Mouse (Mus musculus): ENCODE measurements at regions not wholly inside any gene's neighbourhood (a gene's known extent, or its start where the extent isn't known, plus 50 kb on each side); places are given as distances from the start of the nearest gene placed in this dataset.
A peak's percentile ranks its signal among the peaks of the same experiment; 100 is the strongest.

GRCm38 (mm10) chr4:64432097-64432496 lies 385.3 kb upstream of the Tnc start:
- DNase-seq (ENCODE audit: low read depth, low spot score) = no peak

DNA sequence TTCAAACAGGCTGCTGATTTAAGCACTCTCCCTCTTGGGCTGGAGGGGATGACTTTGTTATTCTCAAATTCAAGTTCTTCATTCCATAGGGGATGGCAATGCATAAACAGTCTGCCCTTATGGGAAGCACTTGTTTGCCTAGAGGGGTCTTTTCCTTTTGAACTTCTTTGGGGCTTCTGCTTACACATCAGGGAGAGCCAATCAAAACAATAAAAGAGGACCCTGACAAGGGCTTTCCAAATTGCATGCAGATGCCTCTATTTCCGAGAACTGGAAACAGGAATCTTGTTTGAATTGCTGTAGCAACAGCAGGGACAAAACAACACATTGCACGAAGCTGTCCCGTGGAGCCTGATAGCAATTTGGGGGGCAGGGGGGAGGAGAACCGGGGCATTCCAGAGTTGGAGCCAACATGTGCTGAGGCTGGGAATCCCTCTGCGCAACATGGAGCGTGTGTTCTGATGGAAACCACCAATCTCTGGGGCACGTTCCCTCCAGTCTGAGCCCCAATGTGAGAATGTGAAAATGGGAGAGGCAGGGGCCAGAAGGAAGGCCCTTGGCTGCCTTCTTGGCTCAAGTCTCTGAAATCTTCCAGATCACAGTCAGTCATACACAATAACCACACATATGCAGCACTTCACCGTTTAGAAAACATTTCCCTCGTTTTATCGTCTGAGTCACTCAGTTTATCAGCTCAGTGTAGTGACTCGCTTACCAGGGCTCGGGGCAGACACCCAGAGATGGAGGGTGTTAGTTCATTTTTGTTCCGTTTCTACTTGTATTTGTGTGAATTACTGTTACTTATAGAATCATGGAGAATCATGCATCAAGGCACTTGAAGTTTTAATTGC lies 391.2 kb upstream of the Tnc start:
- DNase-seq (ENCODE audit: low read depth, low spot score) = no peak

DNA sequence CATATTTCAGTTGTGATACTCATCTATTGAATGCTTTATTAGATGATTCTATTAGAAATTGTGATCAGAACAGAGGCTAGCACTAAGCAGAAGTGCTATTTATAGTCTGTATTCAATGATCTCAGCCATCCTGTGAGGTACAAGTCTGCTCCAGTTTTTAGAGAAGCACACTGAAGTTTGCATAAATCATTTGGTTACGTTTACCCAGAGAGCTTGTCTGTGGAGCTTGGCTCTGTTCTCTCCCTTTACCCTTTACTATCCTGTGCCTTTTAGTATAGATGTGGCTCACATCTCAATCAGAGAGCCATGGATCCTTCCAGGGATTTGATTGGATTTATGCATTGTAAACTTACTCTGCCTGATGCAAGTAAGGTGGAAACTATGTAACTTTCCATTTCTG lies 404.6 kb upstream of the Tnc start:
- DNase-seq (ENCODE audit: low read depth, low spot score) = no peak

DNA sequence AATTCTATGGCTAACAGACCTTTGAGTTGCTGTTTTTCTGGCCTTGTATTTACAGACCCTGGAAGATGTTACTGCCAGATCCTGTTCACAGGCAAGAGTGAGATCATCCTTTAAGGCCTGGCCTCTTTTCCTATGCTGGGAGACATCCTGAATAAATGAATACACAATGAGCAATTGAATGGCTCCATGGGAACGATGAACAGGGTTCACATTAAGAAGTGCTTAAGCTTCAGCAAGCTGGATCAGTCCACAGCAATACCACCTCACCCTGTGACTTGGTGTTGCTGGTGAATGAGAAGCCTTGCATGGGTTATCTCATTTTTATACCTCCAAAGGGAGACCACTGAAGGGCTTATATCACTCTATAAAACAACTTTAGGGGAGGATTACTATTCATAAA lies 405.1 kb upstream of the Tnc start:
- no peak for DNase-seq (ENCODE audit: low read depth, low spot score)

DNA sequence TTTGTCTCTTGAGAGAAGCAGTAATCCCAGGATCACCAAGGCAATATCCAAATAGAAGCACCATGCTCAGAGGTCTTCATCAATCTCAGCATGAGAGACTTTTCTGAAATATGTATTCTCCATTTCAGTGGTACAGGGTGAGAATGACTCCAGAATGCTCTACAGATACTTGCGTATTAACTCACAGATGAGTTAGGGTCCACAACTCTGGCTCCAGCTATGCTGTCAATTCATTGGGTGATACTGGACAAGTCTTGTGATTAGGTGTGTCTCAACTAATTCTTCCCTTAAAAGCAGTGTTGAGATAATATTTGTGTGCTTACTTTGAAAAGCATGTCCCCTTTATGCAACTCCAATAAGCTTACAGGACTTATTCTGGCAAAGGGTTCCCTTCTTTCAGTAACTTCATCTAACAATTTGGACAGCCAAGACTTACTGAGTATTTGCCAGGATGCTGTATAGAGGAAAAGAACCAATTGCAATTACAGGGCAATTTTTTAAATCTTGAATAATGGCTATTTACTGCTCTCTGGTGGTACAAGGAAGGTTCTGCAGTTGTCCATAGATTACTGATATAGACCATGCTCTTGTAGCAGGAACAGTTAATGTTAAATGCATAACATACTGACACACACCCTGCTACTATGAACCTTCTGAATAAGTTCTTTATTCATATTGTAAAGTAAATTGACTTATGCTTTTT lies 445.6 kb upstream of the Tnc start:
- no peak for DNase-seq (ENCODE audit: low read depth, low spot score)

DNA sequence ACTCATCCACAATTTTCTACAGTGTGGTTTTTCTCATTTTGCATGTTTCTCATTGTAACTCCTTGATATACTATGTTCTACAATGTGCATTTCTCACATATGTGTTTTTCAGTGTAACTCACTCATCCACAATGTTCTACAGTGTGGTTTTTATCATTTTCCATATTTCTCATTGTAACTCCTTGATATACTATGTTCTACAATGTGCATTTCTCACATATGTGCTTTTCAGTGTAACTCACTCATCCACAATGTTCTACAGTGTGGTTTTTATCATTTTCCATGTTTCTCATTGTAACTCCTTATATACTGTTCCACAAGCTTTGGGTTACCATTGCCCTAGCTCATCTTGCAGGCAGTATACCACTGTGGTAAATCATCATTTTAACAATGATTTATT lies 450.9 kb upstream of the Tnc start:
- peak; percentile 48 for DNase-seq (ENCODE audit: low read depth, low spot score)

- no peak for DNase-seq (ENCODE audit: low read depth, low spot score)
Observed at GRCm38 (mm10) chr4:64500635-64501395, 454.0 kb upstream of the Tnc start.

DNA sequence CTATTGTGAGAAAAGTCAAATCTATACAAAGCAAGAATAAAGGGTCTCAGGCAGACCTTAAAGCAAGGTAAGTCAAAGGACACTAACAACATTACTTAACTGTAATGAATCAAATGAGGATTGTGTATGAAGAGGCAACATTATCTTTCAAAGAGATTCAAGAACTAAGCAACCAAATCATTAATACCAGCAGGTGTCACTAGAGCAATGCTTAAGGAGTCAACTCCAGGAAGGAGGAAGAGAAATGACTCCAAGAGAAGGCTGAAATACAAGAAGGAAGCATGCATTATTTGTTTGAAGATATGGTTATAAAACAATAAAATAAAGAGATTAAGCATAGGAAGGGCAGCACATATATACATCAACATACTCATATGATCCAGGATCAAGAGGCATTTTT lies 475.1 kb upstream of the Tnc start:
- peak; percentile 16 for DNase-seq (ENCODE audit: low read depth, low spot score)

DNA sequence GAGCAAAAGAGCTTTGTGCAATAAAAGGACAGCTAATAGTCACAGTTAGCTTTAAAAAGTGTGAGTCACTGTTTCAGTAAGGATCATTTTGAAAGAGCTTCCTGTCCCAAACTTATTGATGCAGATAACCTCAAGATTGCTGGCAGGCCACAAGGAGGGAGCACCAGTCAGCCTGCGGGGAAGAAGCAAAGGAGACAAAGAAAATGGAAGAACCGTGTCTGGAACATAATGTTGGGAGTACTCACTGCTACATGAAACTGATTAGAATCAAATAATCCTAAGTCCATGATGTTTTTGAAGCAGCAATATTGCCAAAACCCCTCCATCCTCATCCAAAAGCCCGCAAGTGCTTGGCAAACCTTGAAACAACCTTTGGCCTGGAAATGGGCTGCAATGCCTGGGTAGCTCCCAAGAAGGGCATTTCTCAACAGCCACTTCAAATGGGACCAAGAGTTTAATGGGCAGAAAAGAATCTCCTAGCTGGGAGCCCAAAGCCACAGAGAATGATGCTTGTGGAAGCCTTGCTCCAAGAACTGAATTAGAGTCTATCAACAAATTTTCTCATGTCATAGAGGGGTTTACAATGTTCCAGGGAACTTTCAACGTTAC lies 481.0 kb upstream of the Tnc start:
- no peak for DNase-seq (ENCODE audit: low read depth, low spot score)

DNA sequence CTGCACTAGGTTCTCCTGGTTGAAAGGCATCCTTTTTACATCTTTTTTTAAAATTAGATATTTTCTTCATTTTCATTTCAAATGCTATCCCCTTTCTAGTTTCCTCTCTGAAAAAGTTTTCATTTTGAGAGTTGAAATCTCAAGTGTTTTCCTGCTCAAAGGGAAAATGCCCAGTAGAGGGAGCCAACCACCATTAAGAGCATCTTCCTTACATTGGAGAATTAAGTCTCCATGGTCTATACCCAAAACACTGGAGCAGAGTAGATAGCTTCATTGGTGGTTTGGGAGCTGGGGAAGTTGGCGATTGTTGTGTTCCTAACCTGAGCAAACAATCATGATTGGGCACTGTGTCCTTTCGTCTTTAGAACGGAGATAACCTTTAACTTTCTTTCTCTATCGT lies 483.8 kb upstream of the Tnc start:
- DNase-seq (ENCODE audit: low read depth, low spot score) = no peak

- DNase-seq (ENCODE audit: low read depth, low spot score) = no peak
Observed at GRCm38 (mm10) chr4:64533019-64533418, 486.2 kb upstream of the Tnc start.

GRCm38 (mm10) chr4:64535554-64536253 lies 488.9 kb upstream of the Tnc start:
- DNase-seq (ENCODE audit: low read depth, low spot score) = no peak

GRCm38 (mm10) chr4:64538009-64538408 lies 491.2 kb upstream of the Tnc start:
- DNase-seq (ENCODE audit: low read depth, low spot score) = no peak

DNA sequence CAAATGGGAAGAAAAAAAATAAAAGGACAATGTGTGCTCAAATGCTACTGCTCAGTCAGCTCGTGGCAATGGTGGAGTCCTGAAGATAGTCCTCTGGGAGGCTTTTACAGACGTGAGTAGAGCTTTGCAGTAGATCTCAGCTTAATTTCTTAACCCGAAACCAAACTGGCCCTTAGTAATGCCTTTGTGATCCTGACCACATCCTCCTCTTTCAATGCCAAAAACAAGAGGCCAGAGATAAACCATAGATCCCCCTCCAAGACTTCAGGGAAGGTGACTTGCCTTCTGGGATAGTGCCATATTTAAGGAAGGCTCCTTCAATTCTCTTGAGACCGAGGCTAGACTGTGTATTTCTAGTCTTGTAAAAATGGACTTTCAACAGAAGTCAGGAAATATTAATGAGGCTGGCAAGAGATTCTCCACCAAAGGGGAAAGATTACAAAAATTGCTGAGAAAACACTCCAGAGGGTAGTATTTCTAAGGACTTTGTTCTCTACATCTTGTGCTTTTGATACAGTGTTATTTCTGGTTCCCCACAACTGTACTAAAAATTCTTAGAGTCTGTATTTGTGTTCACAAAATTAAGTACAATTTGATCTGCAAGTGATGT lies 497.9 kb upstream of the Tnc start:
- no peak for DNase-seq (ENCODE audit: low read depth, low spot score)

GRCm38 (mm10) chr4:64546386-64546785 lies 499.6 kb upstream of the Tnc start:
- DNase-seq (ENCODE audit: low read depth, low spot score) = no peak

- no peak for DNase-seq (ENCODE audit: low read depth, low spot score)
Observed at GRCm38 (mm10) chr4:64562511-64562910, 515.7 kb upstream of the Tnc start.

GRCm38 (mm10) chr4:64563996-64564395 lies 517.2 kb upstream of the Tnc start:
- DNase-seq (ENCODE audit: low read depth, low spot score) = no peak

DNA sequence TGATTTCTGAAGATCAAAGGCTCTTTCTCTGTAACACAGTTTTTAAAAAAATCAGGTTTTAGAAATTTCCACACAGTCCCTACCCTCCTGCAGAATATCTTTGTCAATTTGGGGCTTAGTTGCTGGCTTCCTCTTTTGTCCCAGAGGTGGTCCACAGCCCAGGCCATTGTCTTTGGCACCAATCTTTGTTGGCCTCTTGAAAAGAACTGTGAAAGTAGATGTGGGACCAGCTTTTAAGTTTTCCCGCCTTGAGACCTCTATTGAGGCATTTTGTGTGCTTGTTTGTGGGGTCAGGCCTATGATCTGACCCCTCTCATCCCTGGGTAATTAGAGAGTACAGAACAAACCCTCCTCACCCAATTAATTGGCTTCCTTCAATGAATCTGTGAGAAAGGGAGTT lies 523.9 kb upstream of the Tnc start:
- DNase-seq (ENCODE audit: low read depth, low spot score) = no peak

- no peak for DNase-seq (ENCODE audit: low read depth, low spot score)
Observed at GRCm38 (mm10) chr4:64575901-64576300, 529.1 kb upstream of the Tnc start.

- DNase-seq (ENCODE audit: low read depth, low spot score) = no peak
Observed at GRCm38 (mm10) chr4:64595014-64595599, 528.9 kb upstream of the Pappa start.

GRCm38 (mm10) chr4:64598465-64598864 lies 525.5 kb upstream of the Pappa start:
- DNase-seq (ENCODE audit: low read depth, low spot score) = no peak

All from retina, postnatal 7 days (tissue).